Mouse (Mus musculus) limb, embryonic 12.5 days (tissue): Measurements from ENCODE around the gene Atp1b1. TPM values are rescaled to one million over a fixed set of nuclear protein-coding genes. Genes with fewer than 3 reads are reported as not detected.

Source experiments
- ATAC-seq: fragments of 200-750 bp; cut with Nextera tagmentation; 2 replicates; pipeline ENCODE4 v1.8.0; 2017; ENCODE audit warnings: low read depth, moderate TSS enrichment; ENCODE audit not compliant: insufficient number of reproducible peaks, insufficient read depth, low FRiP score, low TSS enrichment
- H3K27ac ChIP-seq: fragments of 300-500 bp; sonication (generic); 2 replicates; pipeline ENCODE4 v1.5.1; 2016; ENCODE audit warnings: mild to moderate bottlenecking, moderate library complexity
- H3K27me3 ChIP-seq: fragments of 300-500 bp; sonication (generic); 2 replicates; pipeline ENCODE4 v1.6.1; 2016; ENCODE audit warnings: mild to moderate bottlenecking, moderate library complexity
- H3K36me3 ChIP-seq: fragments of 300-500 bp; sonication (generic); 2 replicates; pipeline ENCODE4 v1.6.1; 2016; ENCODE audit warnings: mild to moderate bottlenecking, moderate library complexity
- H3K4me1 ChIP-seq: fragments of 300-500 bp; sonication (generic); replicated peaks from 2 replicates; pipeline ENCODE4 v1.6.1; 2016
- H3K4me2 ChIP-seq: fragments of 300-500 bp; sonication (generic); 2 replicates; pipeline ENCODE4 v1.6.1; 2016; ENCODE audit warnings: mild to moderate bottlenecking, moderate library complexity
- H3K4me3 ChIP-seq: fragments of 300-500 bp; sonication (generic); replicated peaks from 2 replicates; pipeline ENCODE4 v1.5.1; 2016; ENCODE audit warnings: mild to moderate bottlenecking
- H3K9ac ChIP-seq: fragments of 300-500 bp; sonication (generic); replicated peaks from 2 replicates; pipeline ENCODE4 v1.6.1; 2016; ENCODE audit warnings: mild to moderate bottlenecking, moderate library complexity
- H3K9me3 ChIP-seq: fragments of 300-500 bp; sonication (generic); 2 replicates; pipeline ENCODE4 v1.6.1; 2016; ENCODE audit warnings: mild to moderate bottlenecking, moderate library complexity
- WGBS: fragments of 180-500 bp; shearing (Covaris S2); methylation state at CpG from one replicate; pipeline ENCODE4 v1.1.7; 2016; 5-methylcytosine and 5-hydroxymethylcytosine counted together
- polyA plus RNA-seq: library from polyadenylated mRNA; unstranded; fragments of >200 nt; fragmentation: Nextera tagmentation; extraction: Ambion mirVana; gene quantifications from 2 replicates; pipeline ENCODE4 v1.2.1, GENCODE M21; 2016

Atp1b1 gene
- polyA plus RNA-seq, 1 experiment from 2014 or later = 3.3 TPM

- Histone ChIP-seq H3K27ac (no peak overlapping the region), H3K9me3 (no peaks in the 10 kb centered on the region), H3K4me2 (no peak overlapping the region), H3K4me3 (no peak overlapping the region), H3K36me3 (no peaks in the 10 kb centered on the region), H3K4me1 (peaks cover 30% of the 10 kb centered on the region), H3K27me3 (peaks cover 27% of the 10 kb centered on the region), H3K9ac (no peak overlapping the region)
- WGBS = 87% methylated on average over 6 of the region's 6 CpGs
- ATAC-seq = no peak
These were observed 5.6 kb downstream of the Atp1b1 start for GRCm38 (mm10) chr1:164452580-164452979.

- Histone ChIP-seq H3K9ac (no peak overlapping the region), H3K4me3 (no peak overlapping the region), H3K27me3 (peaks cover 15% of the 10 kb centered on the region), H3K27ac (no peak overlapping the region), H3K36me3 (no peaks in the 10 kb centered on the region), H3K4me1 (peaks cover 18% of the 10 kb centered on the region), H3K4me2 (no peak overlapping the region), H3K9me3 (no peaks in the 10 kb centered on the region)
- no peak for ATAC-seq
- WGBS = 90% methylated on average over 5 of the region's 5 CpGs
These were observed 6.8 kb downstream of the Atp1b1 start for GRCm38 (mm10) chr1:164451346-164451745.

- peaks cover 8% of the 10 kb centered on the region for H3K27me3 ChIP-seq
- no peaks in the 10 kb centered on the region for H3K36me3 ChIP-seq
- ATAC-seq = no peak
- H3K27ac ChIP-seq = no peak overlapping the region
- no peak overlapping the region for H3K4me3 ChIP-seq
- no peaks in the 10 kb centered on the region for H3K9me3 ChIP-seq
- WGBS = 82% methylated on average over 4 of the region's 4 CpGs
- peaks cover 14% of the 10 kb centered on the region for H3K4me1 ChIP-seq
- H3K4me2 ChIP-seq = no peak overlapping the region
- no peak overlapping the region for H3K9ac ChIP-seq
These were observed 7.5 kb downstream of the Atp1b1 start for GRCm38 (mm10) chr1:164450644-164451043.

- H3K27ac ChIP-seq = no peak overlapping the region
- H3K4me2 ChIP-seq = no peak overlapping the region
- peaks cover 14% of the 10 kb centered on the region for H3K4me1 ChIP-seq
- no peak overlapping the region for H3K4me3 ChIP-seq
- ATAC-seq = no peak
- 75% methylated on average over 4 of the region's 4 CpGs for WGBS
- no peak overlapping the region for H3K9ac ChIP-seq
- no peaks in the 10 kb centered on the region for H3K9me3 ChIP-seq
- H3K36me3 ChIP-seq = no peaks in the 10 kb centered on the region
- peaks cover 6% of the 10 kb centered on the region; the same call in 1 of the 2 replicates for H3K27me3 ChIP-seq
These were observed 7.9 kb downstream of the Atp1b1 start for GRCm38 (mm10) chr1:164450231-164450630.

GRCm38 (mm10) chr1:164449626-164450025, 8.5 kb downstream of the Atp1b1 start:
- H3K4me1 ChIP-seq = peaks cover 9% of the 10 kb centered on the region
- H3K4me2 ChIP-seq = no peak overlapping the region
- no peak overlapping the region for H3K27ac ChIP-seq
- H3K36me3 ChIP-seq = no peaks in the 10 kb centered on the region
- H3K9me3 ChIP-seq = no peaks in the 10 kb centered on the region
- H3K9ac ChIP-seq = no peak overlapping the region
- 84% methylated on average over 8 of the region's 8 CpGs for WGBS
- H3K27me3 ChIP-seq = no peaks in the 10 kb centered on the region
- ATAC-seq = no peak
- no peak overlapping the region for H3K4me3 ChIP-seq

- no peak overlapping the region for H3K27ac ChIP-seq
- H3K9me3 ChIP-seq = no peaks in the 10 kb centered on the region
- H3K4me2 ChIP-seq = no peak overlapping the region
- 0 out of 2 replicates have a peak, but pooled peaks cover 3% of the 10 kb centered on the region for H3K4me1 ChIP-seq
- H3K36me3 ChIP-seq = no peaks in the 10 kb centered on the region
- H3K4me3 ChIP-seq = no peak overlapping the region
- WGBS = 85% methylated on average over 6 of the region's 6 CpGs
- H3K27me3 ChIP-seq = no peaks in the 10 kb centered on the region
- no peak overlapping the region for H3K9ac ChIP-seq
- no peak for ATAC-seq
These were observed 10.6 kb downstream of the Atp1b1 start for GRCm38 (mm10) chr1:164447521-164447920.

- no peak overlapping the region for H3K4me2 ChIP-seq
- H3K27me3 ChIP-seq = no peaks in the 10 kb centered on the region
- H3K4me1 ChIP-seq = 0 out of 2 replicates have a peak, but pooled peaks cover 3% of the 10 kb centered on the region
- no peak overlapping the region for H3K9ac ChIP-seq
- H3K36me3 ChIP-seq = no peaks in the 10 kb centered on the region
- WGBS = 93% methylated on average over 10 of the region's 10 CpGs
- H3K27ac ChIP-seq = no peak overlapping the region
- H3K9me3 ChIP-seq = no peaks in the 10 kb centered on the region
- no peak for ATAC-seq
- no peak overlapping the region for H3K4me3 ChIP-seq
These were observed 11.6 kb downstream of the Atp1b1 start for GRCm38 (mm10) chr1:164446535-164446934.

GRCm38 (mm10) chr1:164445620-164446162, 12.5 kb downstream of the Atp1b1 start:
- WGBS = 68% methylated on average over 5 of the region's 5 CpGs
- H3K27me3 ChIP-seq = no peaks in the 10 kb centered on the region

GRCm38 (mm10) chr1:164441408-164441974, 16.7 kb downstream of the Atp1b1 start:
- H3K9ac ChIP-seq = no peak overlapping the region
- peaks cover 13% of the 10 kb centered on the region; the same call in 1 of the 2 replicates for H3K36me3 ChIP-seq
- no peaks in the 10 kb centered on the region for H3K4me1 ChIP-seq
- no peak overlapping the region for H3K4me2 ChIP-seq
- no peak overlapping the region for H3K27ac ChIP-seq
- H3K27me3 ChIP-seq = no peaks in the 10 kb centered on the region
- WGBS = 79% methylated on average over 18 of the region's 18 CpGs
- H3K4me3 ChIP-seq = no peak overlapping the region
- H3K9me3 ChIP-seq = no peaks in the 10 kb centered on the region
- ATAC-seq = no peak

More at GRCm38 (mm10) chr1:164445620-164446162, 12.5 kb downstream of the Atp1b1 start:
- no peak overlapping the region for H3K4me2 ChIP-seq
- no peaks in the 10 kb centered on the region for H3K9me3 ChIP-seq
- no peak overlapping the region for H3K9ac ChIP-seq
- 0 out of 2 replicates have a peak, but pooled peaks cover 3% of the 10 kb centered on the region for H3K4me1 ChIP-seq
- H3K4me3 ChIP-seq = no peak overlapping the region
- no peak overlapping the region for H3K27ac ChIP-seq
- no peak for ATAC-seq
- H3K36me3 ChIP-seq = no peaks in the 10 kb centered on the region

GRCm38 (mm10) chr1:164440708-164441407, 17.3 kb downstream of the Atp1b1 start:
- Histone ChIP-seq H3K27me3 (no peaks in the 10 kb centered on the region), H3K4me1 (no peaks in the 10 kb centered on the region), H3K4me2 (no peak overlapping the region), H3K9ac (no peak overlapping the region), H3K36me3 (peaks cover 13% of the 10 kb centered on the region; the same call in 1 of the 2 replicates), H3K4me3 (no peak overlapping the region), H3K27ac (no peak overlapping the region), H3K9me3 (no peaks in the 10 kb centered on the region)
- no peak for ATAC-seq
- WGBS = 88% methylated on average over 11 of the region's 11 CpGs

- Histone ChIP-seq H3K4me2 (no peak overlapping the region), H3K4me1 (no peaks in the 10 kb centered on the region), H3K27ac (no peak overlapping the region), H3K36me3 (peaks cover 13% of the 10 kb centered on the region; the same call in 1 of the 2 replicates), H3K9me3 (no peaks in the 10 kb centered on the region), H3K9ac (no peak overlapping the region), H3K4me3 (no peak overlapping the region), H3K27me3 (no peaks in the 10 kb centered on the region)
- 87% methylated on average over 6 of the region's 6 CpGs for WGBS
- ATAC-seq = no peak
These were observed 17.9 kb downstream of the Atp1b1 start for GRCm38 (mm10) chr1:164440230-164440629.
